Mouse (Mus musculus): ENCODE measurements around the gene Paqr7.
A peak's percentile ranks its signal among the peaks of the same experiment; 100 is the strongest.

DNA sequence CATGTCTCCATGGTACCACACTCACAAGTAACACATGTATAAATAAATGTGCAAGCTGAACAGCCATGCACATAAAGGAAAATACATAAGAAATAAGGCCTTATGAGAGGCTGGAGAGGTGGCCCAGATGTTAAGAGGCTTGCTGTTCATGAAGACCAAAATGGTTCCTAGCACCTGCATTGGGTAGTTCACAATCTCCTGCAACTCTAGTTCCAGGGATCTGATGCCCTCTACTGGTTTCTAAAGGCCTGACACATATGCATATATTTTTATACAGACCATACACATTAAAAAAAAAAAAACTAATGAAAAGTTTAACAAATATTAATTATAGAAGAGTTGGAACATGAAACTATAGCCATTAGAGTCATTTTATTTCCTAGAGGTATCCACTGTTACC is 25.0 kb upstream of the Paqr7 start:
- TF ChIP-seq E2F4 (IDR thresholded peaks at IDR 0.05; ENCODE audit: insufficient replicate concordance, low read depth, low read length) (no peak), POLR2A (IDR thresholded peaks at IDR 0.05; ENCODE audit: low read depth, low read length) (no peak), CTCF (conservative IDR thresholded peaks at IDR 0.05 in 1 of 2, IDR thresholded peaks at IDR 0.05 in 1 of 2; ENCODE audit: low read depth in 2 of 2, low read length in 2 of 2) (peak in 1 of 2 experiments; percentile 50; a peak in 2 of 4 replicates), ZMIZ1 (IDR thresholded peaks at IDR 0.05; ENCODE audit: low read depth, low read length) (no peak), ZC3H11A (IDR thresholded peaks at IDR 0.05; ENCODE audit: low read depth, low read length) (no peak), MYC (IDR thresholded peaks at IDR 0.05; ENCODE audit: low read depth, low read length) (no peak), ETS1 (conservative IDR thresholded peaks at IDR 0.05; ENCODE audit: low read depth, low read length) (no peak), ZNF384 (IDR thresholded peaks at IDR 0.05; ENCODE audit: low read depth, low read length) (no peak)
